Mouse (Mus musculus) midbrain, embryonic 16.5 days (tissue): ENCODE measurements around the gene Igfbp5. TPM values are rescaled to one million over a fixed set of nuclear protein-coding genes. Genes with fewer than 3 reads are reported as not detected.
A peak's percentile ranks its signal among the peaks of the same experiment; 100 is the strongest.

Source experiments
- ATAC-seq: fragments of 200-750 bp; cut with Nextera tagmentation; 2 replicates; pipeline ENCODE4 v1.8.0; 2017; ENCODE audit warnings: moderate TSS enrichment
- H3K27ac ChIP-seq: fragments of 300-500 bp; sonication (generic); 2 replicates; pipeline ENCODE4 v1.5.1; 2014; ENCODE audit warnings: mild to moderate bottlenecking, low read length, mixed read lengths
- H3K27me3 ChIP-seq: fragments of 300-500 bp; sonication (generic); 2 replicates; pipeline ENCODE4 v1.6.1; 2014; ENCODE audit warnings: low read depth, low read length, mixed read lengths; ENCODE audit not compliant: control insufficient read depth, insufficient read depth
- H3K36me3 ChIP-seq: fragments of 300-500 bp; sonication (generic); 2 replicates; pipeline ENCODE4 v1.6.1; 2014; ENCODE audit warnings: mild to moderate bottlenecking, low read length, moderate library complexity, mixed read lengths; ENCODE audit not compliant: control insufficient read depth, insufficient read depth
- H3K4me1 ChIP-seq: fragments of 300-500 bp; sonication (generic); 2 replicates; pipeline ENCODE4 v1.6.1; 2014; ENCODE audit warnings: mild to moderate bottlenecking, low read length, mixed read lengths; ENCODE audit not compliant: control insufficient read depth, insufficient read depth
- H3K4me2 ChIP-seq: fragments of 300-500 bp; sonication (generic); 2 replicates; pipeline ENCODE4 v1.6.1; 2014; ENCODE audit warnings: mild to moderate bottlenecking, low read length, mixed read lengths
- H3K4me3 ChIP-seq: fragments of 300-500 bp; sonication (generic); 2 replicates; pipeline ENCODE4 v1.5.1; 2014; ENCODE audit warnings: low read depth, mild to moderate bottlenecking, low read length, moderate library complexity, mixed read lengths
- H3K9ac ChIP-seq: fragments of 300-500 bp; sonication (generic); 2 replicates; pipeline ENCODE4 v1.6.1; 2014; ENCODE audit warnings: low read depth, low read length, mixed read lengths
- H3K9me3 ChIP-seq: fragments of 300-500 bp; sonication (generic); replicated peaks from 2 replicates; pipeline ENCODE4 v1.6.1; 2014; ENCODE audit warnings: mild to moderate bottlenecking, low read length, mixed read lengths; ENCODE audit not compliant: control insufficient read depth, poor library complexity, severe bottlenecking
- WGBS: fragments of 180-500 bp; shearing (Covaris S2); extraction: QIAGEN DNeasy Blood & Tissue Kit; methylation state at CpG from one replicate; pipeline ENCODE4 v1.1.7; 2014; 5-methylcytosine and 5-hydroxymethylcytosine counted together
- polyA plus RNA-seq: library from polyadenylated mRNA; unstranded; fragments of >200 nt; fragmentation: Nextera tagmentation; extraction: Ambion mirVana; gene quantifications from 2 replicates; pipeline ENCODE4 v1.2.1, GENCODE M21; 2015

Igfbp5 gene
- polyA plus RNA-seq, 1 experiment from 2014 or later, result 42.6 TPM

DNA sequence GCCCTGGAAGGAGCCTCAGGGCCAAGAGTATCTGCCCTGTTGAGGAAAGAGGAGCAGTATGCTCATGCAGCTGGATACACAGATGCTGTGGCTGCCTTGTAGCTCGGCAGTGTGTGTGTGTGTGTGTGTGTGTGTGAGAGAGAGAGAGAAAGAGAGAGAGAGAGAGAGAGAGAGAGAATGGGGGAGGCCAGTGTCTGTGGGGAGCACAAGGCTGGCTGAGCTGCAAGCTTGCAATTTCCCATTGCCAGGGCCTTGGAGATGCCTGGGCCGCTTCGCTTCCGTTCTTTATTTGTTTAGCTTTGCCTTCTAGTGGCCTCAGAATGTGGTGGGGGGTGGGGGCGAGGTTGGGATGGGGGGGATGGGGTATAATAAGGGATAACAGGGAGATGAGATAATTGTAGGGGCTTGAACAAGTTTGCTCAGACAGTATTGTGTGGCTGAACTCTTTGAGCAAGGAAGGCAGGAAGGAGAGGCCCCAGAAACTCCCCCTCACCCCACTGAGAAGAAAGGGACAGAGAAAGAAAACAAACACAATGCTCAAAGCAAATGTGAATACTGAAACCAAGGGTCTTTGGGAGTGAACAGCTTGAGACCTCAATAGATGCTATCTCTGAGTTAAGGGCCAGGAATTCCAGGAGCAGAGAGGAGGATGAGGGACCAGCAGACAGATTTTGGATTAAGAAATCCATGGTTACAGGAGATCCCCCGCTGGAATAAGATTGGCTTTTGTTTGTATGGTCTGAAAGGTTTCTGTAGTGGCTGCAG lies 60.9 kb downstream of the Igfbp5 start:
- ATAC-seq, result peak; percentile 71
- Histone ChIP-seq H3K4me1 (peaks cover 15% of the 10 kb centered on the region), H3K9ac (no peak overlapping the region), H3K27ac (peak overlapping the region; percentile 50), H3K9me3 (no peaks in the 10 kb centered on the region; the same call in 1 of the 2 replicates), H3K27me3 (no peaks in the 10 kb centered on the region), H3K4me3 (no peak overlapping the region), H3K4me2 (no peak overlapping the region), H3K36me3 (no peaks in the 10 kb centered on the region)
- 2% methylated on average over 6 of the region's 6 CpGs for WGBS

DNA sequence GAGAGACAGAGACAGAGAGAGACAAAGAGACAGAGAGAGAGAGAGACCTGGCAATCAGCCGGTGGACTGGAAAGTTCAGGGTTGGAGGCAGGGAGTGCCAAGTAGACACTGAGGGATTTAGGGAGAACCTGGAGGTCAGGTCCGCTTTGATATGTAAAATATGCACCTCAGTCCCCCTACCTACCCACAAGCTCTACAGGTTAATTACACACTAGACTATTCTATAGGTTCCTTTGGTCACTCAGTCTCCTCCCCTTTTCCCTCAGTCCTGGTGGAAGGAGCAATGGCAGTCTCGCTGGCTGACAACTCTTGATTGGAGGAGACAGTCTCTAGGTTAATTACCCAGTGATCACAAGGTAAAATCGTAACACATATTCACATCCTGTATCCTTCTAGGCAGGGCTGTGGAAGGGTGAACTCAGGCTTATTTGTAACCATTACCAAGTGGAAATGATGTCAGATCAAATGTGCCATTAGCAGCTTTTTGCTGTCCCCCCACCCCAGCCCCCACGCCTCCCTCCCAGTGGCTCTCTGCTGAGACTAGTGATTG lies 61.5 kb downstream of the Igfbp5 start:
- H3K4me3 ChIP-seq, result no peak overlapping the region
- H3K27me3 ChIP-seq, result no peaks in the 10 kb centered on the region
- no peaks in the 10 kb centered on the region; the same call in 1 of the 2 replicates for H3K9me3 ChIP-seq
- peak; percentile 44 for ATAC-seq
- peaks cover 15% of the 10 kb centered on the region for H3K4me1 ChIP-seq
- 32% methylated on average over 5 of the region's 5 CpGs for WGBS
- no peak overlapping the region for H3K4me2 ChIP-seq
- H3K36me3 ChIP-seq, result no peaks in the 10 kb centered on the region
- no peak overlapping the region for H3K27ac ChIP-seq
- no peak overlapping the region for H3K9ac ChIP-seq

DNA sequence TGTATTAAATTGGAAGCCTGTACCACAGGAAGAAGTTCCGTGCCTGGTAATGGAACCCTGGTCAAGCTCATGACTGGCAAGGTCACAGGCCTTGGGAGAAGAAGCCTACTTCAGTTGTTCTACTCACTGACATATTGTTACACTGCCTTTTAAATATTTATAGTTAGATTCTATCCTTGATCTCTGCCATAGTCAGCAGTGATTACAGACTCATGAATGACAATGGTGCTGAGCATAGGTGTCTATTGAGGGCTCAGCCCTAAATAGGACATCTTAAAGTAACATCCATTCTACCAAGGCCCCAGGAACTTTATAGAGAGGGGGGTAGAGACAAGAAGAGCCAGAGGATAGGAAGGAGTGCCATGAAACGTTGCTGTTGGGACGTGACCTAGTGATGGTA lies 63.6 kb downstream of the Igfbp5 start:
- no peaks in the 10 kb centered on the region for H3K36me3 ChIP-seq
- no peak overlapping the region for H3K27ac ChIP-seq
- H3K9ac ChIP-seq, result no peak overlapping the region
- no peaks in the 10 kb centered on the region; the same call in 1 of the 2 replicates for H3K9me3 ChIP-seq
- 95% methylated on average over 3 of the region's 3 CpGs for WGBS
- no peak for ATAC-seq
- H3K4me2 ChIP-seq, result no peak overlapping the region
- no peak overlapping the region for H3K4me3 ChIP-seq
- H3K4me1 ChIP-seq, result peaks cover 18% of the 10 kb centered on the region
- no peaks in the 10 kb centered on the region for H3K27me3 ChIP-seq

DNA sequence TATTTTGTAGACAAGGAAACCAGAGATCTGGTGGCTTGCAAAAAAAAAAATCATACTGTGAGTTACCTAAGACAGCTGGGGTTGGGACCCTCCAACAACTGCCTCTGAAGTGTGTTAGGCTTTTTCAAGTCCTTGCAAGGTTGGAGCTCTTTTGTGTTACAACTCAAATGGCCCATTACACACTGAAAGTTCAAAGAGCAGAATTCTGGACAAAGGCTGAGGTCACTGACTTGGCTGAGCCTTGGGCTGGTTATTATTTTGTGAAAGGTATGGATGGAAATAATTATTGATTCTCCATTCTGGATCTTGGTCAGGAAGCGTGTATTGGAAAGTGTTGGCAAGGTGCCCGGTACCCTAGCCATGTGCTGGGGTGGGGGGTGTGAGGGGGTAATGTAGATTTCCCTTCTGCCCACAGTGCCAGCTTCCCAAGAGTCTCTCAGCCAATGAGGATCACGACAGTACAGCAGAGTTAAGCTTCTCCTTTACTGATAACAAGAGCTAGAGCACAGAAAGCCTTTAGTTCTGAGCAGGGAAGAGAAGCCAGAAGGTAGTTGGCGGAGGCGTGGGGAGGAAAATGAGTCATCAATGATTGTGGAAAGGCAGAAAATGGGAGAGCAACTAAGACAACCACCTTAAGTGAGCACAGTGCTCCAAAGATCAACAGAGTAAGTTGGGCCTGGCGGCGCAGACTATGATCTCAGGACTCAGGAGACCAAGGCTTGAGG lies 64.6 kb downstream of the Igfbp5 start:
- H3K9ac ChIP-seq, result no peak overlapping the region
- no peaks in the 10 kb centered on the region; the same call in 1 of the 2 replicates for H3K9me3 ChIP-seq
- no peaks in the 10 kb centered on the region for H3K36me3 ChIP-seq
- H3K27me3 ChIP-seq, result no peaks in the 10 kb centered on the region
- WGBS, result 90% methylated on average over 7 of the region's 7 CpGs
- H3K4me1 ChIP-seq, result peaks cover 23% of the 10 kb centered on the region
- no peak for ATAC-seq
- H3K4me2 ChIP-seq, result no peak overlapping the region
- no peak overlapping the region for H3K4me3 ChIP-seq
- H3K27ac ChIP-seq, result no peak overlapping the region

DNA sequence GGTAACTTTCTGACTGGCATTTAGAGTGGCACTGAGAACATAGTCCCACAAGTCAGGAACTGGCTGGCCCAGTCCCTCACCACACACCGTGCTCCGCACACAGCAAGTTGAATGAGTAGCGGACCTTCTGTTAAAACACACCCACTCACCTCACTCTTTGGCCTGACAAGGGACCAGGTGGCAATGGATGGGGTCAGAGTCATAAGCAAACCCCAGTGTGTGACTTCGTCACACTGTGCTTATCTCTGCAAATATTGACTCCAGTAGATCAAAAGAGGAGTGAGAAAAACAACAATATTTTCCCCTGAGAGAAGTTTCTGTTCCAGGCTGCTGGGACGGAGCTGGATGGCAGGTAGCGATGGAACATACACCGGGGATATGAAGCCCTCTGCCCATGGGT lies 65.4 kb downstream of the Igfbp5 start:
- no peaks in the 10 kb centered on the region for H3K36me3 ChIP-seq
- H3K4me3 ChIP-seq, result no peak overlapping the region
- WGBS, result 94% methylated on average over 7 of the region's 7 CpGs
- H3K27me3 ChIP-seq, result no peaks in the 10 kb centered on the region
- no peak overlapping the region for H3K9ac ChIP-seq
- ATAC-seq, result no peak
- H3K4me2 ChIP-seq, result no peak overlapping the region
- H3K27ac ChIP-seq, result no peak overlapping the region
- H3K4me1 ChIP-seq, result peaks cover 20% of the 10 kb centered on the region
- H3K9me3 ChIP-seq, result no peaks in the 10 kb centered on the region; the same call in 1 of the 2 replicates

Other genes with a start within 250 kb of the Igfbp5 start
- gene Ankar, start 174.3 kb downstream of the Igfbp5 start, polyA plus RNA-seq, result 0.05 TPM in 1 of 2 replicates, not detected in the other
- gene Rpl37a, start 163.6 kb downstream of the Igfbp5 start, polyA plus RNA-seq, result 821 and 838 TPM in 2 replicates
- gene Igfbp2, start 50.4 kb downstream of the Igfbp5 start, polyA plus RNA-seq, result 244 and 262 TPM in 2 replicates
- not detected in 2 replicates for gene Tnp1, start 141.0 kb upstream of the Igfbp5 start, polyA plus RNA-seq